10 mouse cellular contexts compared by ENCODE assay signal in genomic region chr9:44488416-44488815, GRCm38 (mm10). TPM values are rescaled to one million over a fixed set of nuclear protein-coding genes. Genes with fewer than 3 reads are reported as not detected.
A peak's percentile ranks its signal among the peaks of the same experiment; 100 is the strongest.
DNase-seq lines count a peak whose midpoint lies in the region; ATAC-seq and TF ChIP-seq lines count a peak whose summit lies in the region.
"Had no signal": no experiment of that assay in that cellular context is flagged by ENCODE, and none has a peak within 500 bp of the region (broad histone marks: within the 10 kb centered on the region; RNA-seq: fewer than 3 reads in every experiment).

No protein-coding gene starts in this region.

- peak overlapping the region; percentile 95 for H3K27ac ChIP-seq in kidney, postnatal 0 days
- H3K27ac ChIP-seq in midbrain, postnatal 0 days (ENCODE audit: low read depth, low read length), result peak overlapping the region; percentile 55

- H3K27me3 ChIP-seq in kidney, postnatal 0 days (ENCODE audit: insufficient read depth, low read length), result no peaks in the 10 kb centered on the region
- no peaks in the 10 kb centered on the region for H3K27me3 ChIP-seq in midbrain, postnatal 0 days (ENCODE audit: insufficient read depth, low read length)

- WGBS in kidney, postnatal 0 days, result 11% methylated on average over 8 of the region's 8 CpGs
- 16% methylated on average over 8 of the region's 8 CpGs for WGBS in midbrain, postnatal 0 days

- no peaks in the 10 kb centered on the region for H3K9me3 ChIP-seq in kidney, postnatal 0 days (replicated peaks; ENCODE audit: low read length)
- H3K9me3 ChIP-seq in midbrain, postnatal 0 days (ENCODE audit: low read length), result no peaks in the 10 kb centered on the region

- peak overlapping the region; percentile 38; the same call in 1 of the 2 replicates for H3K9ac ChIP-seq in kidney, postnatal 0 days (ENCODE audit: low read depth, low read length)
- H3K9ac ChIP-seq in midbrain, postnatal 0 days (replicated peaks; ENCODE audit: low read length, poor library complexity, severe bottlenecking), result no peak overlapping the region

- H3K4me3 ChIP-seq in kidney, postnatal 0 days (replicated peaks; ENCODE audit: low read depth, low read length), result no peak overlapping the region
- H3K4me3 ChIP-seq in midbrain, postnatal 0 days (ENCODE audit: low read depth, low read length), result no peak overlapping the region

- peak overlapping the region; percentile 77 for H3K4me2 ChIP-seq in kidney, postnatal 0 days (ENCODE audit: low read length)
- H3K4me2 ChIP-seq in midbrain, postnatal 0 days (ENCODE audit: low read depth, low read length, poor library complexity, severe bottlenecking), result peak overlapping the region; percentile 99

- peak; percentile 2; the same call in 1 of the 2 replicates for ATAC-seq in kidney, postnatal 0 days (replicated peaks; ENCODE audit: low FRiP score, low read depth)
- ATAC-seq in midbrain, postnatal 0 days (ENCODE audit: low FRiP score), result no peak
- no peak for ATAC-seq in erythroblast, adult 5-6 weeks (replicated peaks; ENCODE audit: low FRiP score, poor library complexity, severe bottlenecking)

- peak; percentile 25 for DNase-seq in urinary bladder, postnatal 25 days (ENCODE audit: low spot score)
- DNase-seq in urinary bladder, postnatal 14 days (ENCODE audit: low spot score), result no peak
- DNase-seq in gastrocnemius, postnatal 10 days, result peak; percentile 7
- no peak for DNase-seq in kidney, postnatal 0 days (ENCODE audit: low spot score)
- DNase-seq in midbrain, postnatal 0 days (ENCODE audit: low spot score), result no peak
- DNase-seq in layer of hippocampus, postnatal 36 days, result no peak
- no peak for DNase-seq in layer of hippocampus, adult 8-10 months (ENCODE audit: low spot score in 2 of 2)

- no peaks in the 10 kb centered on the region for H3K36me3 ChIP-seq in kidney, postnatal 0 days (ENCODE audit: insufficient read depth, low read length)
- no peaks in the 10 kb centered on the region for H3K36me3 ChIP-seq in midbrain, postnatal 0 days (ENCODE audit: insufficient read depth, low read length)

- peaks cover 88% of the 10 kb centered on the region for H3K4me1 ChIP-seq in kidney, postnatal 0 days (replicated peaks; ENCODE audit: insufficient read depth, low read length)
- peaks cover 65% of the 10 kb centered on the region for H3K4me1 ChIP-seq in midbrain, postnatal 0 days (ENCODE audit: insufficient read depth, low read length)

- no peak for TF ChIP-seq CTCF in kidney, postnatal 0 days (IDR thresholded peaks at IDR 0.05; ENCODE audit: low read depth)
- TF ChIP-seq CTCF in midbrain, postnatal 0 days (IDR thresholded peaks at IDR 0.05), result no peak

RNA-seq across cellular contexts. Expression of gene Bcl9l, which starts 5.8 kb away (rescaled TPM):
- total RNA-seq in gastrocnemius, postnatal 10 days (2021), result 10 to 100 TPM; 65.4 to 77.6 TPM
- 8.7 and 9.1 TPM in 2 replicates for polyA plus RNA-seq in kidney, postnatal 0 days (2015; fragmentation: Nextera tagmentation; extraction: Ambion mirVana)
- total RNA-seq in midbrain, postnatal 0 days (2014; rRNA removed), result 42.1 and 61.1 TPM in 2 replicates
- 10.0 and 10.4 TPM in 2 replicates for polyA plus RNA-seq in midbrain, postnatal 0 days (2015; fragmentation: Nextera tagmentation; extraction: Ambion mirVana)
- 10 to 100 TPM; 70.9 to 75.7 TPM for total RNA-seq in layer of hippocampus, postnatal 36 days (2021)
- total RNA-seq in erythroblast, adult 5-6 weeks (2015; ENCODE audit: low replicate concordance), result 0.77 and 0.84 TPM in 2 replicates
- 0.42 and 2.8 TPM in 2 replicates for total RNA-seq in erythroblast, adult 5-6 weeks (2017; ENCODE audit: low replicate concordance)
- total RNA-seq in layer of hippocampus, adult 8-10 months (2022), result 10 to 100 TPM; 61.8 to 68.3 (median 64.9) TPM

RNA-seq across cellular contexts. Expression of gene Upk2, which starts 33.6 kb away (rescaled TPM):
- under 1 TPM; 0.38 to 0.65 TPM for total RNA-seq in gastrocnemius, postnatal 10 days (2021)
- polyA plus RNA-seq in kidney, postnatal 0 days (2015; fragmentation: Nextera tagmentation; extraction: Ambion mirVana), result 19.9 and 27.8 TPM in 2 replicates
- total RNA-seq in midbrain, postnatal 0 days (2014; rRNA removed), result not detected in 2 replicates
- polyA plus RNA-seq in midbrain, postnatal 0 days (2015; fragmentation: Nextera tagmentation; extraction: Ambion mirVana), result not detected in 2 replicates
- not detected for total RNA-seq in layer of hippocampus, postnatal 36 days (2021)
- not detected in 2 replicates for total RNA-seq in erythroblast, adult 5-6 weeks (2015; ENCODE audit: low replicate concordance)
- total RNA-seq in erythroblast, adult 5-6 weeks (2017; ENCODE audit: low replicate concordance), result not detected in 2 replicates
- not detected for total RNA-seq in layer of hippocampus, adult 8-10 months (2022)
- total RNA-seq: adrenal gland, postnatal 36 days had no signal
- polyA plus RNA-seq: large intestine, adult 2 months had no signal

RNA-seq across cellular contexts. Expression of gene Foxr1, which starts 47.5 kb away (rescaled TPM):
- not detected for total RNA-seq in gastrocnemius, postnatal 10 days (2021)
- not detected in 2 replicates for polyA plus RNA-seq in kidney, postnatal 0 days (2015; fragmentation: Nextera tagmentation; extraction: Ambion mirVana)
- total RNA-seq in midbrain, postnatal 0 days (2014; rRNA removed), result not detected in 2 replicates
- polyA plus RNA-seq in midbrain, postnatal 0 days (2015; fragmentation: Nextera tagmentation; extraction: Ambion mirVana), result not detected in 2 replicates
- total RNA-seq in layer of hippocampus, postnatal 36 days (2021), result not detected
- total RNA-seq in erythroblast, adult 5-6 weeks (2015; ENCODE audit: low replicate concordance), result not detected in 2 replicates
- not detected in 2 replicates for total RNA-seq in erythroblast, adult 5-6 weeks (2017; ENCODE audit: low replicate concordance)
- total RNA-seq in layer of hippocampus, adult 8-10 months (2022), result not detected
- total RNA-seq: adrenal gland, postnatal 36 days had no signal
- polyA plus RNA-seq: large intestine, adult 2 months had no signal

Comparison
In these comparisons a context has a peak if more than half of its experiments do, and no peak if none do; other contexts are left out.
1. DNase-seq: peak in urinary bladder, postnatal 25 days (single experiment) and gastrocnemius, postnatal 10 days (single experiment); none in urinary bladder, postnatal 14 days (single experiment), kidney, postnatal 0 days (single experiment), midbrain, postnatal 0 days (single experiment), layer of hippocampus, postnatal 36 days (0 of 2) and layer of hippocampus, adult 8-10 months (0 of 2).
2. RNA of gene Bcl9l, which starts 5.8 kb away (total RNA-seq): 65.4 to 77.6 TPM in gastrocnemius, postnatal 10 days, 70.9 to 75.7 TPM in layer of hippocampus, postnatal 36 days, 61.8 to 68.3 TPM in layer of hippocampus, adult 8-10 months and 42.1 to 61.1 TPM in midbrain, postnatal 0 days; 0.42 to 2.8 TPM in erythroblast, adult 5-6 weeks; every median in the first group is over 10 times any median in the second.